Mouse (Mus musculus): ENCODE data around the gene Calm1. TPM values are rescaled to one million over a fixed set of nuclear protein-coding genes. Genes with fewer than 3 reads are reported as not detected.
"Not testable (repeated sequence)": the region's sequence is repeated elsewhere in the genome, so short reads cannot be mapped to it uniquely, and the experiment has no call there.

Gene Calm1
- total RNA-seq (2021) = 432 and 438 TPM in 2 replicates
- long read RNA-seq, experiment 1, full-length matches to known transcripts = 1,050 of 1,200 reads
- long read RNA-seq, experiment 1, partial matches to known transcripts = 6 of 1,200 reads
- long read RNA-seq, experiment 1, other reads (novel, unspliced or antisense) = 144 of 1,200 reads
- long read RNA-seq, experiment 2, full-length matches to known transcripts = 853 of 1,005 reads
- long read RNA-seq, experiment 2, partial matches to known transcripts = 5 of 1,005 reads
- long read RNA-seq, experiment 2, other reads (novel, unspliced or antisense) = 147 of 1,005 reads

DNA sequence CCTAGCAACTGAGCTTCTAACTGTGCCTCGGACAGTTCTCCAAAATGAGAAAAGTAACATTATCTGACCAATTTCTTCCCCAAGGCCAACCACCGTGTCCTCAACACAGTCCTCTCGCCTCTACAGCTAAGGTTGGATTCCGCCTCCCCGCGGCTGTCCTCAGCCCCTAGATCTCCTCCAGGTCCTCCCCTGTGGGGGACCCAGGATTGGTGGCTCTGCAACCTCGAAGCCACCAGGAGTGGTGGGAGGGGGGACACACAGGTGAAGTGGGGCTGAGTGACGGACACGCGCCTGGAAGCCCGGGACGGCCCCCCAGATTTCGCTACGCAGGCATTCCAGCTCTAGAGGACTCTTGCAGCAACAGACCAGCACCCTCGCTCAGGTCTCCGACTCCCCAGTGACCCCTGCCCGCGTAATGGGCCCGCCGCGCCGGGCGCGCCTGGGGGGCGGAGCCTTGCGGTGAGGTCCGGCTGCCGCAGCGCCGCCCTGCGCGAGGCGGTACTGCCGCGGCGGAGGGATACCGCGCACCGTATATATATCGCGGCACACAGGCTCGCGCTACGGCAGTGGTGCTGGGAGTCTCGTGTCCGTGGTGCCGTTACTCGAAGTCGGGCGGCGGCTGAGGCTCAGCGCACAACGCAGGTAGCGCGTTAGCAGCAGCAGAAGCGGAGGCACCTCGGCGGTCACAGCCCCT, at the start of gene Calm1:
Gene Calm1 (plus strand): TSS at position 469 of the 694 bp plus-strand sequence.
- peak; percentile 97 for DNase-seq

DNA sequence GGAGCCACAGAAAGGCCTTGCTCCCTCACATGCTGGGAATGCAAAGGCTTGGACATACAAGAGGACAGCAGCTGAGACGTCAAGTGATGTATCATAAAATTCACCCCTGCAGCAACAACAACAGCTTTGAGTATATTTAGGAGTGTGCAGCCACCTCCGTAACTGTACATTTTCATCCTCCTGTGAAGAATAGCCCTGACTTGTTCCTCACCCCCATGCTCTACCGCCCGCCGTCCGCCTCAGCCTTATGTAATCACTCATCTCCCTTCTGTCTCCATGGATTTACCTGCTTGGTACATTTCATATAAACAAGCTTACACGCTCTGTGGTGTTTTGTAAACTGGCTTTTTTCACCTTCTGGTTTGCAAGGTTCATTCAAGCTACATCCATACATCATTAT, 46.8 kb upstream of the Calm1 start:
- DNase-seq = no peak

DNA sequence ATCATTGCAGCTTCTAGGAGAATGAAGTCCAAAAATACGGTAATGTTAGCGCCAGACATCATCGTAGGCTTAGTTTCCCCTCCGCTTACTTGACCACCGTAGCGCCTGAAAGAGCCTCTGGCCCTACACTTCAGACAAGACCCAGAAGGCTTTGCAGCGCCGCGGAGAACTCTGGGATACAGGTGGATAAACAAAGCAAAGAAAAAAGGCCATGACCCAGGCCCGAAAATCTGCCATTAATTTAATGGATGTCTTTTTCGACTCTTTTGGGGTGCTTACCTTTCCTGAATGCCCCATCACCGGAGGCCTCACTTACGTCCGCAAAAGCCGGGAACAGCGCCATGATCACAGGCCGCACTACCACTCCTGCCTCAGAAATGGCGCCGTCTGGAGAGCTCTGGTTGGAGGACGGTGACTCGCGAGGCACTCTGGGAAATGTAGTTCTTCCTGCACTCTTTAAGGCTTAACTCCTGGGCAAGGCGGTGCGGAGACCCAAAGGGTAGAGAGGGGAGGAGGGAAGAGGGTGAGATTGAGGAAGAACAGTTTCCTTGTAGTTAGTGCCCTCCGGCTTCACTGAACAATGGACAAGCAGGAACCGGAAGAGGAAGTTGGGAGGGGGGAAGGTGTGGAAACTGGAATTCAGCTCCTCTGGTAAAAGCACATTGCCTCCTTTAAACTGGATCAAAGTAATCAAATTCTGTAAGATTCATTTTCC, 39.8 kb upstream of the Calm1 start, which contains the start of gene Nrde2:
Gene Nrde2 (minus strand): TSS at position 393 of the 715 bp plus-strand sequence.
- peak; percentile 92 for DNase-seq

DNA sequence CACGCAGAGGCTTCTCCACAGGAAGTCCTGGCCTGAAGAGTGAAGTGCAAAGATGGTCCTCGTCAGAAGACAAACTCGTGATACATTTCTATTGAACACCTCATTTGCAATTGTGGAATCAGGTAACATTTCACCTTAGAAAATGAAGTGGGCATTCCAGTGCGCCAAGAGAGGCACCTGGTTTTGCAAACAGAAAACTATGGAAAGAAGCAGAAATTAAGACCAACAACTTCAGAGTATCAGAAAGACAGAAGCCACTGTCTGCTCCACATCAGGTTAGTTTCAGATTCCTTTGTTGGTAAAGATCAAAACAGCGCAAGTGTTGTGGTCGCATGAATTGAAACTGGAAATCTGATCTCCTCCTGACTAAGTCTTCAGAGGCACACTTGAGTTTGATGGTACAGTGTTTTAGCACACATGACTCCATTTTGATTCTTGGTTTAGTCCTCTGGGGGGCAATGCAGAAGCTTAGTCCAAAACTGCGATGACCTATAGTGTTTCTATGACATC, 34.2 kb upstream of the Calm1 start:
- no peak for DNase-seq

DNA sequence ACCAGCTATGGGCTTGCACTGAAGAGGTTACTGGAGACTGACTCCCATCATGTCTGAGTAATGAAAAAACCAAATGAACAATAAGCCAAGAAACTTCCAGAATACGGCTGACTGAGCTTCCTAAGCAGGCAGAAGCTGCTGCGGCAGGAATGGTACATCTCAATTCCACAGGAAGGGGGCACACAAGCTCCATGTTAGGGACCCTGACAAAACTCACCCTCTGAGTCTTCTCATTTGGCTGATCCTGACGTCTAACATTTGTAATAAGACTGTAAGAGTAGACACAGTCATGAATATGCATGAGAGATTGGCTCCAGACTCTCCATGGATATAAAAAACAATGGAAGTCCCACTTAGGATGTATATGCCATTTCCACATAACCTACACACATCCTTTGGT, 33.1 kb upstream of the Calm1 start:
- peak; percentile 41 for DNase-seq

DNA sequence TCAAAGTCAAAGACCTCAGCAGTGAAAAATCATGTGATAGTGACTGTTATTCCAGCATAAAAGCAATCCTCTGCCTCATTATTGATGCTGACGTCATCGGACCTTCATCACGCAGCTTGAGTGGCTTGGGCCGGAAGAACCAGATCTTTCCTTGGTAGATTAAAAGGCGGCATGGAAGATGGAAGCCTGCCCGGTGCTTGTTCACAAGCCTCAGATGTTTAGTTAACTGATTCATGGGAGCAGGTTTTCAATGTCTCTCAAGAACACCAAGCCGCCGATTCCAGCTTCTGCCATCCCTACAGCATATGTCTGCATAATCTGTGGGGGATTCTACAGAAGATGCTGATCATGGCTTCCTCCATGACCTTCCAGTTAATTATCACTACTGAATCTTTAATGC, 32.3 kb upstream of the Calm1 start:
- DNase-seq = no peak

DNA sequence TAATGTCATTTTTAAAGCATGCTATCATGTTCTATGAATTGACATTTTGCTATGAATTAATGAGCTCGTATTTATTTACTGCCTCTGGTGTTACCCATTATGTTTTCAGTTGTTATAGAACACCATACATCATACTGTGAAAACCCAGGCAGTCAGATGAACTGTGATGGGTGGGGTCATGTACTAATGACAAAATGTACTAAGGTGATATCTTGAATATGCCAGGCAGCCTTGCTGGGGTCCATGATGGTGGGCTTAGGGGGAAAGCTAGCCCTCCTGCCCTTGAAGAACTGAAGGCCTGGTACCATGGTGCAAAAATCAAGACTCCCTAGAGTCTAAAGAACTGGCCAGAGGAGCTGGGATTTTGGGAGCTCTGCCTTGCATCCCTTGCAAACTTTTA, 31.7 kb upstream of the Calm1 start:
- no peak for DNase-seq

DNA sequence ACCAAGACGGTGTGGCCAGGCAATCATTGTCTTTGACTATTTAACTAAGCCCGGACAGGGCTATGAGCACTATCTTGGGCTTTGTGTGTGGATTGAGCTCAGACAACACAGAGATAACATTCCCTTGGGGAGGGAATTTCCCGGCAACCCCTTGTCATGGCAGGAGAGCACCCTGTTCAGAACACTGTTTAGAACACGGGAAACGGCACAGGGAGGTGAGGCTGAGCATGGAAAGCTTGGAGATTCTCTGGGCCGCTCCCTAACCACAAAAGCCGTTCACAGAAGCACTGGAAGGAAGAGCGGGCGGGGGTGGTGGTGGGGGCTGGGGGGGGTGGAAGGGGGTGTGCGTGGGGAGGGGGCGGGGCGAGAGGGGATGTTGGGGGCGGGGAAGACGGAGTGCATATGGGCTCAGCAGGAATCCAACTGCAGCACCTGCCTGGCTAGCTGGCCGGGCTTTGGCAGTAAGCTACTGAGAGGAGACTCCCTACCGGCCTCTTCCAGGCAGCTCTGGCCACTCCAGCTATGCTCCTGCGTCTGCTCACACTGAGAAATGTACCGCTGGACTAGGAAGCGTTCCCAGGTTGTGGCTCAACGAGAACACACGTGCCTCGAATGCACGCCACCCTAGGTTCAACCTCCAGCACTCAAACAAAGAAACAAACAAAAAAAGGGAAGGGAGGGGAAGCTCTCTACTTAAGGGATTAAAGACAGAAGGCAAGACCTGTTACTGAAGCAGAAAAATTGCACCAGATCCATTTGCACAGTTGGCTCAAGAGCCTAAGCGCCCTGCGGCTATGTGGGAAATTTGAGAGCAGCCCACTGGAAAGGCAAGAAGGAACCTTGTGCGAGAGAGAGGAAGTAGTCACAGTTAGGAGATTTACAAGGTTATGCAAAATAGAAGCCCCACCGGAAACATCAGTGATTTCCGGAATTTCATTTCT, 31.0 kb upstream of the Calm1 start:
- peak; percentile 26 for DNase-seq

DNA sequence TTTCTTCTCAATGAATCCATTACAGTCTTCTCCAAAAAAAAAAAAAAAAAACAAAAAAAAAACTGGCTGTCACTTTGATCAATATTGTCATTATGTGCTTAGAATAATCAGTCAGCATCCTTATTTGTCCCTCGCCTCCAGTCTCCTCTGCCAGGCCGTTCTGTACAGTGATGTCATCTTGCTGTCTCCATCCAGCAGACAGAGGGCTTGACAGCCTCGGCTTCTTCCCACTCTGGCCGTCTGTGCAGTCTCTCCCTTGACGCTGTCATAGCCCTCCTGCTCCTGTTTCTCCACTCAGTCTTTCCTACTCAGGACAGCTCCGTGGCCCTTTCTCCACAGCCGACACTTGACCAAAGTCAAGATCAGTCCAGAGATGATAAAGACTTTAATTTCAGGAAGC, 26.8 kb upstream of the Calm1 start:
- DNase-seq = no peak

DNA sequence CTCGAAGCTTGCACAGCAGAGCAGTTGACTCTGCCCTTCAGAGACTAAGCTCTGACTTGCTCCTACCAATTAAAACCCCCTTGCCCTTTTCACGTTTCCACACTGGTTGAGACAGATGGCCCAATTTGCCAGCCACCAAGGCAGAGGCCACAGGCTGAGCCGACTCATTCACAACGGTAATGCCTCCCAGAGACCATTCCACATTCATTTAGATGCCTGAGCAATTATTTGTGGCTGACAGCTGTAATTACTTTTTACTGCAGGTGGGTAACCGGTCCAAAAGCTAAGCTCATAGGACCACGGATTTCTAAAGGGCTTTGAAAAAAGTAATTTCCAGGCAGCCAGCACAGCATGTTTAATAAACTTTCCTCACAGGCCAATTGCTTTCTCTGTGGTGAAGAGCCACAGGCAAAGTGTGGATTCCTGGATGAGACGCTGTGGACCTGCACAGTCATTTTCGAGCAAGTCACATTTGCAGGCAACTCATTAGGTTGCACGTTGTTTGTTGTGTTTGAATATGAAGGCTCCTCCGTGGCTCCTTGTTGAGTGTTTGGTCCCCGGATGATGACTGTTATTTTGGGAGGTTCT, 22.7 kb upstream of the Calm1 start:
- DNase-seq = no peak

DNA sequence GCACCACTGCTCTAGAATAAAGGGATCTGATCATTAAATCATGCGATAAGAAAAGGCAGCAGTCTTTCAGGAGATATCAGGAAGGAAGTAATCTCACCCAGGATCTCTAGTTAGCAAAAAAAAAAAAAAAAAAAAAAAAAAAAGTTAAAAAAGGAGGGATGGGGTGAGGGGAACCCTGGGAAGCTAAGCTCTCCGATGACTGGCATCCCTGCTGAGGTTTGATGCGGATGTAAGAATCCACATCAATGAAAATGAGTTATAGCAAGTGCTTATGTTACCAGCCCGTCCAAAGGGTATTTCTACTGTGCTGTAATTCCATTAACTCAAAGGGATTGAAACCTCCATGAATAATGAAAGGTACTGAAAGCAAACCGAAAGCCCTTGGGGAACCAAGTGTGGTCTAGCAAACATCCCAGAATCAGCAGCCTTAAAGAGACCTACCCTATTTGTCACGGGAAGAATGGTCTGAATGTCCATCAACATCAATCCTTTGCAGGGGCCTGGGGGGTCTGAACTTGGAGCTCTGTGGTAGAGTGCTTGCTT, 20.3 kb upstream of the Calm1 start:
- DNase-seq = no peak

DNA sequence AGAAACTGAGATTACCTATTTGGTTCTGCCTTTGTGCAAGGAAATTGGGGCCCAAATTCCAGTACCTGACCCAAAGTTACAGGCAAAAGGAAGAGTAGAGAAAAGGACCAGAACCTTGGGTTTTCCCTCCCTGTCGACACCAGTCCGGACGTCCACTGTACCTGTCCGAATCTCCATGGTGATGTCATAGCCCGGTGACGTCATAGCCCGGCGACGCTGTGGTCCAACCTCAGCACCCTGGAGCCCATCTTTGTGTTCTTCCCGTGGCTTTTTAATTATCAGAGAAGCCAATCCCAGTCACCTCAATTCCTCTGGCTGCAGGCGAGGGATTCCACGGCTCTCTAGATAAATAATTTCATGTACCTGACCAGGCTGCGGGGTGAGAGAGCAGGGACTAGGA, 18.4 kb upstream of the Calm1 start:
- no peak for DNase-seq

DNA sequence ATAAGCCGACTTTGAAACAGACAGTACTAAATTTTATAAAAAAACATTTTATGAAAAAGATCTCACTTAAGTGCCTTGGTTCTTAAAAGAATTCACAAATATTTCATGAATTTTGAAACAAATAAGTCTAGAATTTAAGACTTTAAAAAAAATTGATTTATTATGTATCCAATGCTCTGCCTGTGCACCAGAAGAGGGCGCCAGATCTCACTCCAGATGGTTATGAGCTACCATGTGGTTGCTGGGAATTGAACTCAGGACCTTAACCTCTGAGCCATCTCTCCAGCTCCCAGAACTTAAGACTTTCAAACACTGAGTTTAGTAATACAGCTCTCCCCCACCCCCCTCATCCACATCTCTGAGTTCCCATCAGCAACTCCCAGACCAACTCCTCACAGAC, 16.6 kb upstream of the Calm1 start:
- DNase-seq = no peak

DNA sequence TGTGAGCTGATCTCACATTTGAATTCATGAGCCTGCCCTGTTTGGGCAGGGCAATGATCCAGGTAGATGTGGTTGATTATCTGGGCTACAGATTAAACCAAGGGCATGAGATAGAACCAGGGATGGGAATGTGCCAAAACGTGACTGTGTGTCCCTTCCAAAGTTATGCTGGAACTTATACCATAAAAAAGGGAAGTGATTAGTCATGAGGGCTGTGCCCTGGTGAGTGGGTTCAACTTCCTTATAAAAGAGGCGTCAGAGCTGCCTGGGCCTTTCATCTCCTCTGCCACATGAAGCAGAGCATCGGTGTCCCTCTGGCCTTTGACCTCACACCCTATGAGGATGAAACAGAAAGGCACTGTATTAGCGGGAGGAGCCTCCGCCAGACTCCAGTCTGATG, 15.3 kb upstream of the Calm1 start:
- no peak for DNase-seq

DNA sequence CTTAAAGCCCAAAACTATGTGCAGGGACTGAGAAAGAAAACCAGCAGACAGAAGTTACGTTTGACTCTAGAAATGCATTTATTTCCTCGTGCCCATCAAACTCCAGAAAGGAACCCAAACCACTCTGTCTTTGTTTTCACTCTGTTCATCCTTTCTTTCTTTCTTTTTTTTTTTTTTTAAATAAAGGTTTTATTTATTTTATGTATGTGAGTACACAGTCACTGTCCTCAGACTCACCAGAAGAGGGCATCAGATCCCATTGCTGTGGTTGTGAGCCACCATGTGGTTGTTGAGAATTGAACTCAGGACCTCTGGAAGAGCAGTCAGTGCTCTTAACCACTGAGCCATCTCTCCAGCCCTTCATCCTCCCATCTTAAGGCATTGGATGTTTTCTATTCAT, 14.3 kb upstream of the Calm1 start:
- not testable (repeated sequence) for DNase-seq

DNA sequence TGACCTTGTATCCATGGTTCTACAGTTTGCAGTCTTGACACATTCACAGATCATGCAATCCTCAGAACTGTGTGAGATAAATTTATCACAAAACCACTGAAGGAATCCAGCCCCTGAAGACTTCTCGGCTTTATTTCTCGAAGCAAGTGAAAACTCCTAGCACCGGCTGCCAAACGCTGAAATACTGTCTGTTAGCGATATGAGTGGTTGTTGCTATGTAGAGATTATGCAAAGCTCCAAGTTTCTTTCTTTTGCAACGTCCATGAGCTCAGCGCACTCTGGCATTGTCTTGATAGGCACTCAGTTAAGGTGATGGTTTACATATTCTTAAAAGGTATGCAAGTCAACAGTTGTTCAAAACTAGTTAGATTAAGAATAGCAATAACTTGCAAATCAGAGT, 13.3 kb upstream of the Calm1 start:
- DNase-seq = no peak

DNA sequence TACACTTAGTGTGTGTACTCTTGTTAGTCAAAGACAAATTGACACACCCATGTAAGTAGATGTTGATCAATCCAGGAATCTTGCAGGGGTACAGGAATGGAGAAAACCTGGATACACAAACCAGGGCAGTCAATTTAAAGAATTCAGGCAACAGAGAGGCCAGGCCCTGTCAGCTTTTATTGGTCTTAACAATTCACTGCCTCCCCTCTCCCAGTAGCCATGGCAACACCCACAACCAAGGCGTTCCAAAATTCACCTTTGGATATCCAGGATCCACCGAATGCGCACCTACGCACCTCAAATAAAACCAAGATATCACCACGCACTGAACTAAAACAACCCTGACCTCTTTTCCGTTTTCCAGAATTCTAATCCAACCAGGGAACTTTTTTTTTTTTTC, 12.9 kb upstream of the Calm1 start:
- peak; percentile 33 for DNase-seq

DNA sequence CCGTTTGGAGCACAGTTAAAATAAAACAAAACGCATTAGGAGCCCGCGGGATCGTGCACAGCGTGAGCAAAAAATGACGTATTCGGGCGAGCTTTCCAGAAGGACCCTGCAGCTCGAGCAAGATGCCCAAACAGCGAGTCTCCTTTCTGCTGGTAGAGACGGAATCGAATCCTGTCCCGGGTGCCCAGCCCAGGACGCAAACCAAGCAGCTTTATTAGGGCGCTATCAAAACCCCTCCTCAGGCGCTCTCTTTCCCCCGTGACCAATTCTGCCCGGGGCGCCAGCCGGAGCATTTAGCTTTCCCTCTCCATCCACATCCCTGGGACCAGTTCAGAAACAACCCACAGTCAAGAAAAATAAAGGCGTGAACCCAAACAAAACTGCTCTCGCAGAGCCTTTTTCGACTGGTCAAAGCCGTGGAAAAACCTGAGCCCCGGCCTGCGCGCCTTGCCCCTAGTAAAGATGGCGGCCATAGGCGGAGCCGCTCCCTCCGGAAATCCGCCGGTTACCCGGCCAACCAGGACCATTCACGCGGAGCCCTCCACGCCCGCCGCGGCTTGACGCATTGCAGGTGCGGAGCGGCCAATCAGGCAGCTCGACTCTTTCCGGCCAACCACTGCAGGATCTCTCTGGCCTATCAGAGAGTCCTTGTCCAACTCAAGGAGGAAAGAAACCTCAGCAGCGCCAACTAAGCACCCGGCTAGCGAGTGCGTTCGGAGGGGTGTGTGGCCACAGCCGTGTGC, 12.1 kb upstream of the Calm1 start:
- peak; percentile 100 for DNase-seq

DNA sequence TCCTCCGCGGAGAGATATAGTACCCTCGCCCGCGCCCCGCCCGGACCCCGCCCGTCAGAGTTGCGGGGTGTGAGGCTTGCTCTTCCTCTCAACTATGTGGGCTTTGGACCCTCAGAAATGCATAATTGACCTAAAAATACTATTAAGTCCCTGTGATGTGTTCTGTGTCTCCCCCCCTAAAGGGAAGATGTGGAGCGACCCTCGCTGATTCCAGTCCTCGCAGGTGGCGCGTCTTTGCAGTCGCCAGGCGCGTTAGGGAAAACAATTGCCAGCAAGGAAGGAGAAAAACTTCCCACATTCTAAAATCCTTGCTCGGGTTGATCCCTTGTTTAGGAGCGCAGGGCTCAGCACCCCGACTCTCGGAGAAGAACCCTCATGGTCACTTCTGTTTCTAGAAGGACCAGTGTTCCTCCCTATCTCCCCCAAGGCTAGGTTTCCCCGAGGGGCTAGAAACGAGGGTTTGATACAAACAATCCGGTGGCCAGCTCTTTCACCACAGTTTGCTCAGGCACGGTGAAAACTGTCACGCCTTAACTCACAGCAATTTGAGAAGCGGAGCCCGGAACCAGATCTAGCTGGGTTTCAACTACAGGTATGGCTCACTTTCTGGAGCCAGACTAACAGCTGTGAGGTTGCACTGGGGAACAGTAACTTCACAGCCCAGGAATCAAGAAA, 11.3 kb upstream of the Calm1 start:
- DNase-seq = peak; percentile 39

DNA sequence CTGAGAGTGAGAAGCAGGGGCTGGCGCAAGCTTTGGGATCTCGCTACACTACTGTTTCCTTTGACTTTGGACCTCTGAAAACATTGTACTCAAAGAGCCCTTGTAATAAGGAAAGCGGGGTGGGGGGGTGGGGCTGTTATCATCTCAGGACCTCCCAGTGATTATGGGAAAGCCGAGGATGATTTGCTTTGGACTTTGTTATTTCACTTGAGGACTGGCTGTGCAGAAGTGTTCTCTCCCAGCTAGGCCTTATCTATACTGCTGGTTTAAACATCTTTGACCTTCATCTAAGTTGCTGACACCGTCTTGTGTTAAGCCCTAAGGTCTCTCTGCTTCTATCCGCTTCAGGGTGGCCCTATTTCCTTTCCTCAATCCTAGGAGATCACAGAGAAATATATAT, 8.4 kb upstream of the Calm1 start:
- no peak for DNase-seq

Measured in adrenal gland, postnatal 14 days (tissue).